Mouse (Mus musculus) limb, embryonic 10.5 days (tissue): ENCODE measurements around the gene Slc25a36. TPM values are rescaled to one million over a fixed set of nuclear protein-coding genes. Genes with fewer than 3 reads are reported as not detected.

Experiments
- DNase-seq: peaks from one replicate; pipeline ENCODE4 v3.0.0-alpha.2; 2017; ENCODE audit warnings: low spot score
- H3K27ac ChIP-seq: fragments of 300-500 bp; sonication (generic); 2 replicates; pipeline ENCODE4 v1.5.1; 2016; ENCODE audit warnings: mild to moderate bottlenecking
- H3K27me3 ChIP-seq: fragments of 300-500 bp; sonication (generic); 2 replicates; pipeline ENCODE4 v1.6.1; 2016; ENCODE audit warnings: low read depth, mild to moderate bottlenecking; ENCODE audit not compliant: poor library complexity, severe bottlenecking
- H3K36me3 ChIP-seq: fragments of 300-500 bp; sonication (generic); 2 replicates; pipeline ENCODE4 v1.6.1; 2016; ENCODE audit warnings: mild to moderate bottlenecking, moderate library complexity
- H3K4me1 ChIP-seq: fragments of 300-500 bp; sonication (generic); 2 replicates; pipeline ENCODE4 v1.6.1; 2016
- H3K4me3 ChIP-seq: fragments of 300-500 bp; sonication (generic); 2 replicates; pipeline ENCODE4 v1.5.1; 2016; ENCODE audit warnings: mild to moderate bottlenecking, moderate library complexity
- H3K9me3 ChIP-seq: fragments of 300-500 bp; sonication (generic); replicated peaks from 2 replicates; pipeline ENCODE4 v1.6.1; 2016; ENCODE audit warnings: mild to moderate bottlenecking
- WGBS: fragments of 180-500 bp; shearing (Covaris S2); methylation state at CpG from one replicate; pipeline ENCODE4 v1.1.7; 2016; 5-methylcytosine and 5-hydroxymethylcytosine counted together
- polyA plus RNA-seq: library from polyadenylated mRNA; unstranded; fragments of >200 nt; fragmentation: Nextera tagmentation; extraction: Ambion mirVana; gene quantifications from 2 replicates; pipeline ENCODE4 v1.2.1, GENCODE M21; 2016

The Slc25a36 gene
- polyA plus RNA-seq, 1 experiment from 2014 or later: 69.0 TPM

DNA sequence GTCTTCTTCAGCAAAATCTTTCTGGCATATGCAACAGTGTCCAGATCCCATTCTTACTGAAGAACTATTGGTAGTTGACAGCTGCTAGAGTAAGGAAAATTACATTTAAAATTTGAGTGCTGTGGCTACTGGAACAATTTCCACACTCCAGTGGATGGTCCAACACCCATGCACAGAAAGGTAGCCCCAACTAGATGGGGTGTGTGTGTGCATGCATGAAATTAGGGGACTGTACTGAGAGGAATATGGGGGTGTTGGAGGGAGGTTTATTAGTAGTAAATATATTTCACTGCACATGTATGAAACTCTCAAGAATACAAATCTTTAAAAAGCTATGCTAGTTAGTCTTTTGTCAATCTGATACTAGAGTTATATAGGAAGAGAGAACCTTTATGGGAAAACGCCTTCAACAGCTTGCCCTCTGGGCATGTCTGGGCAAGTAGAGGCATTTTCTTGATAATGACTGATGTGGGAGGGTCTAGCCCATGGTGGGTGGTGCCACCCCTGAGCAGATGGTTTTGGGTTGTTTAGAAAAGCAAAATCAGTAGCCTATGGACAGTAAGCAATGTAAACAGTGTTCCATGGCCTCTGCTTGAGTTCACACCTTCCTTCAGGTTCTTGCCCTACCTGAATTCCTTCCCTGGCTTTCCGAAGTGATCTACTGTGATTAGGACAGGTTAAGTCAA is 7.4 kb downstream of the Slc25a36 start:
- Histone ChIP-seq H3K27me3 (no peaks in the 10 kb centered on the region), H3K4me1 (peaks cover 13% of the 10 kb centered on the region), H3K27ac (no peak overlapping the region), H3K4me3 (no peak overlapping the region), H3K36me3 (peaks cover 23% of the 10 kb centered on the region), H3K9me3 (no peaks in the 10 kb centered on the region)
- DNase-seq: no peak
- WGBS: 81% methylated on average over 2 of the region's 2 CpGs

GRCm38 (mm10) chr9:97098985-97099384 is 12.0 kb downstream of the Slc25a36 start:
- no peak for DNase-seq
- WGBS: 92% methylated on average over 4 of the region's 4 CpGs
- no peaks in the 10 kb centered on the region for H3K9me3 ChIP-seq
- H3K4me1 ChIP-seq: peaks cover 13% of the 10 kb centered on the region
- H3K36me3 ChIP-seq: peaks cover 56% of the 10 kb centered on the region
- H3K4me3 ChIP-seq: no peak overlapping the region
- H3K27ac ChIP-seq: no peak overlapping the region
- no peaks in the 10 kb centered on the region for H3K27me3 ChIP-seq

- H3K4me1 ChIP-seq: no peaks in the 10 kb centered on the region
- peaks cover 78% of the 10 kb centered on the region for H3K36me3 ChIP-seq
- no peak for DNase-seq
- H3K27ac ChIP-seq: no peak overlapping the region
- WGBS: 93% methylated on average over 1 of the region's 1 CpGs
- no peak overlapping the region for H3K4me3 ChIP-seq
- no peaks in the 10 kb centered on the region for H3K9me3 ChIP-seq
- H3K27me3 ChIP-seq: no peaks in the 10 kb centered on the region
Observed at GRCm38 (mm10) chr9:97096180-97096579, 14.8 kb downstream of the Slc25a36 start.

- Histone ChIP-seq H3K4me1 (no peaks in the 10 kb centered on the region), H3K27ac (no peak overlapping the region), H3K4me3 (no peak overlapping the region), H3K36me3 (peaks cover 48% of the 10 kb centered on the region), H3K27me3 (no peaks in the 10 kb centered on the region), H3K9me3 (no peaks in the 10 kb centered on the region)
- no peak for DNase-seq
Observed at GRCm38 (mm10) chr9:97087850-97088249, 23.1 kb downstream of the Slc25a36 start.

DNA sequence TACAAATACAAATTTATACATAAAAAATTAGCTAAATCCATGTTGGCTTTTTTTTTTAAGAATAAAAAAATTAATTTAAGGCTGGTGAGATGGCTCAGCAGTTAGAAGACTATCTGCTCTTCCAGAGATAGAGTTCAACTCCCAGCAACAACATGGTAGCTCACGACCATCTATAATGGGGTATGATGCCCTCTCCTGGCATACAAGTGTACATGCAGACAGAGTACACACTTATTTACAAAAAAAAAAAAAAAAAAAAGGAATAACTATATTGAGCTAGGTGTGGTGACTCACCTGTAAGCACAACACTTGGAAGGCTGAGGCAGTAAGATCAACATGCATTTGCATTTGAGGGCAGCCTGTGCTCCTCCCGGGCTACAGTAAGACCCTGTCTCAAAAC is 26.3 kb downstream of the Slc25a36 start:
- WGBS: 83% methylated on average over 2 of the region's 2 CpGs
- Histone ChIP-seq H3K36me3 (peaks cover 56% of the 10 kb centered on the region), H3K27ac (no peak overlapping the region), H3K9me3 (no peaks in the 10 kb centered on the region), H3K4me3 (no peak overlapping the region), H3K27me3 (no peaks in the 10 kb centered on the region), H3K4me1 (no peaks in the 10 kb centered on the region)
- no peak for DNase-seq

GRCm38 (mm10) chr9:97081106-97081862 is 29.7 kb downstream of the Slc25a36 start:
- Histone ChIP-seq H3K4me1 (no peaks in the 10 kb centered on the region), H3K9me3 (no peaks in the 10 kb centered on the region), H3K4me3 (no peak overlapping the region), H3K27me3 (no peaks in the 10 kb centered on the region), H3K27ac (no peak overlapping the region), H3K36me3 (peaks cover 69% of the 10 kb centered on the region)
- DNase-seq: no peak
- 85% methylated on average over 4 of the region's 4 CpGs for WGBS

DNA sequence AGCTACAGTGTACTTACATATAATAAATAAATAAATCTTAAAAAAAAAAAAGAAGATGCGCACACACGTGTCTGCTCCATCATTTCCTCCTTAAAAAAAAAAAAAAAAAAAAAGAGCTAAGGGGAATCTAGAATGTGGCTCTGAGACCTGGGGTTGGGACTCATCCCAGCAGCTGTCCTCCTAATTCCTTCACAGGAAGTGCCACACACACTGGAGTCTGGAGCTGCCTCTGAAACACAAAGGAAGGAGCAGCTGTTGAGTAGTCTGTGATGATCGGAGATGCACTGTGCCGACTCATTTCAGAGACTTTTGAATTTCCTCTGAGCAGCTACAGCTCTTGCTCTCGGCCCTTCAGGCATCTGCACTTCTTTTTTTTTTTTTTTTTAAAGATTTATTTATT is 41.0 kb downstream of the Slc25a36 start:
- Histone ChIP-seq H3K9me3 (no peaks in the 10 kb centered on the region), H3K27me3 (no peaks in the 10 kb centered on the region), H3K27ac (no peak overlapping the region), H3K36me3 (peaks cover 32% of the 10 kb centered on the region), H3K4me1 (no peaks in the 10 kb centered on the region), H3K4me3 (no peak overlapping the region)
- DNase-seq: no peak
- WGBS: 95% methylated on average over 5 of the region's 5 CpGs

DNA sequence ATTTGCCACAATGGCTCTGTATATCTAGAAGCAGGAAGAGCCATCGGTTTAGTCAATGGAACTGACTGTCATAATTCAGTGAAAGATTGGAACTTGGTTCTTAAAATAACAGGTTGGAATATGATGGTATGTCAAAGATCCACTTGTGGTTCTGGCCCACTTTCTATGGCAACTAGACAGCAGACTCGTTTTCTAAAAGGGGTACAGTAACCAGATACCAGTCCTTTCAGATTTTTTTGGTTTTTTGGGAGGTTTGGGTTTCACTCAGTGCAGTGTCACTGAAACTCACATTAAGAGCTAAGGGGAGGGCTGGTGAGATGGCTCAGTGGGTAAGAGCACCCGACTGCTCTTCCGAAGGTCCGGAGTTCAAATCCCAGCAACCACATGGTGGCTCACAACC is 41.5 kb downstream of the Slc25a36 start:
- Histone ChIP-seq H3K36me3 (peaks cover 28% of the 10 kb centered on the region), H3K4me1 (no peaks in the 10 kb centered on the region), H3K27me3 (no peaks in the 10 kb centered on the region), H3K27ac (no peak overlapping the region), H3K4me3 (no peak overlapping the region), H3K9me3 (no peaks in the 10 kb centered on the region)
- DNase-seq: no peak
- 94% methylated on average over 5 of the region's 5 CpGs for WGBS

DNA sequence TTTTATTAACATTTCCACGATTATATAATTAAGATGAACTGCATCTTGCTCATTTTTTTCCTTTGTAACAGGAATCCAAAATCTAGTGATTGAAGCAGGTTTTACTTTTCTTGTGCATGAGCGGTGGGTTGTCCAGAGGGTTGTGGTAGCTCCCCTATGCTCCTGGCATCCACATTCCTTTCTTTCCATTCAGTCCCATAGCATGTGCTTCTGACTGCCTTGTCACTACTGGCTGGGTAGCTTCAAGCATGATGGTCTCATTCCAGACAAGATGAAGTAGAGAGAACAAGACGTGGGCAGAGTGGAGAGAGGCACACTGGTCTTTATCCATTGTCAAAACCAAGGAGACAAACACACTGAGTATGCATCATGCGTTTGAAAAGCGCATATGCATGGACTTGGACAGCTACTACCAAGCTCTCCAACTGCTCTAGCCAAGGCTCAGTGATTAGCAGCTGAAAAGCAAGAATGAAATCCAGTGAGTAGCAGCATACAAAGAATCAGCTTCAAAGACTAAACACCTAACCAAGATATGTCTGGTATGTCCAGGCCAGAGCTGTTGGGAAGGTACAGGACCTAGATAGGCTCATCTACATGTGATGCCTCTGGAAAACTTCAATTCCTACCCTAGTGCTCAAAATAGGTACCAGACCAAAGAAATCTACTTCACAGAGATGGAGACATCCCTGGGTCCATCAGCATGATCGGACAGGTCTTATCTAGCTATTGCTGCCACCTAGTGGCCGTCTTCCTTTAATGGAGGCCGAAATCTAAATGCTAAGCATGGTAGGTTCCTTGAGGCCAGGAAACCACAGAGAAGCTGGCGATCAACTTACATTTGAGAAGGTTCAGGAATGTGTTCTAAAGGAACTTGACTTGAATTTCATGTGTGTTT is 42.5 kb downstream of the Slc25a36 start:
- DNase-seq: peak; percentile 86
- H3K36me3 ChIP-seq: peaks cover 19% of the 10 kb centered on the region
- H3K27me3 ChIP-seq: no peaks in the 10 kb centered on the region
- no peak overlapping the region for H3K4me3 ChIP-seq
- H3K9me3 ChIP-seq: no peaks in the 10 kb centered on the region
- H3K4me1 ChIP-seq: no peaks in the 10 kb centered on the region
- WGBS: 58% methylated on average over 9 of the region's 9 CpGs
- no peak overlapping the region for H3K27ac ChIP-seq

DNA sequence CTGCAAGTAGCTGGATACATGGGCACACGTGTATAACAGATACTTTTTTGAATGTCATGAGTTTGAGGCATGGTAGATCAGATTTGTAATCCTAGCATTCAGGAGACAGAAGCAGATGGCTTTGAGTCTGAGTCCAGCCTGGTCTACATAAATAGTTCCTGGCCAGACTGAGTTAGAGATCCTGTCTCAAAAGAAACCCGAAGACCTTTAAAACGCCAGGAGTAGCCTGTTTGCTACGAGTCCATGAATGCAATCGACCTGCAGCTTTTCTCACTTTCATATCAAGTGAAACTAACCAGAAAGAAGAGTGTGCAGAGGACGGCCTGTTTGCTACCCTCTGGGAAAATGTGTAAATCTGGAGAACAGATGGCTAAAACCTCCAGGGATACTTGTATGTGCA is 43.2 kb downstream of the Slc25a36 start:
- H3K36me3 ChIP-seq: peaks cover 15% of the 10 kb centered on the region
- 95% methylated on average over 6 of the region's 6 CpGs for WGBS
- DNase-seq: no peak
- H3K4me1 ChIP-seq: peaks cover 5% of the 10 kb centered on the region; the same call in 1 of the 2 replicates
- H3K4me3 ChIP-seq: no peak overlapping the region
- no peaks in the 10 kb centered on the region for H3K9me3 ChIP-seq
- H3K27ac ChIP-seq: no peak overlapping the region
- no peaks in the 10 kb centered on the region for H3K27me3 ChIP-seq

- DNase-seq: no peak
- Histone ChIP-seq H3K4me3 (no peak overlapping the region), H3K27me3 (no peaks in the 10 kb centered on the region), H3K36me3 (peaks cover 8% of the 10 kb centered on the region), H3K4me1 (peaks cover 7% of the 10 kb centered on the region; the same call in 1 of the 2 replicates), H3K27ac (no peak overlapping the region), H3K9me3 (no peaks in the 10 kb centered on the region)
- WGBS: 90% methylated on average over 4 of the region's 4 CpGs
Observed at GRCm38 (mm10) chr9:97065885-97066284, 45.1 kb downstream of the Slc25a36 start.

- WGBS: 69% methylated on average over 5 of the region's 5 CpGs
- H3K4me1 ChIP-seq: peaks cover 12% of the 10 kb centered on the region; the same call in 1 of the 2 replicates
Observed at GRCm38 (mm10) chr9:97065216-97065615, 45.7 kb downstream of the Slc25a36 start.

GRCm38 (mm10) chr9:97064161-97064560 is 46.8 kb downstream of the Slc25a36 start:
- DNase-seq: no peak
- H3K27me3 ChIP-seq: no peaks in the 10 kb centered on the region
- peaks cover 8% of the 10 kb centered on the region for H3K36me3 ChIP-seq
- no peak overlapping the region for H3K4me3 ChIP-seq
- WGBS: 80% methylated on average over 1 of the region's 1 CpGs
- peaks cover 12% of the 10 kb centered on the region; the same call in 1 of the 2 replicates for H3K4me1 ChIP-seq
- no peak overlapping the region for H3K27ac ChIP-seq
- no peaks in the 10 kb centered on the region for H3K9me3 ChIP-seq

More at GRCm38 (mm10) chr9:97065216-97065615, 45.7 kb downstream of the Slc25a36 start:
- no peaks in the 10 kb centered on the region for H3K27me3 ChIP-seq
- H3K27ac ChIP-seq: no peak overlapping the region
- no peaks in the 10 kb centered on the region for H3K9me3 ChIP-seq
- H3K36me3 ChIP-seq: peaks cover 8% of the 10 kb centered on the region
- no peak overlapping the region for H3K4me3 ChIP-seq
- DNase-seq: no peak
